Mouse (Mus musculus) regulatory T cell (primary cell): Measurements from ENCODE around the gene Foxo1.

Experiments used
- in situ Hi-C: fragments of 300-600 bp; cut with MboI, MseI; formaldehyde crosslinking; loops from one replicate; pipeline ENCODE4 v1.15.1; 2025; ENCODE audit warnings: high pct_unique_total_duplicates

The Foxo1 gene

DNA sequence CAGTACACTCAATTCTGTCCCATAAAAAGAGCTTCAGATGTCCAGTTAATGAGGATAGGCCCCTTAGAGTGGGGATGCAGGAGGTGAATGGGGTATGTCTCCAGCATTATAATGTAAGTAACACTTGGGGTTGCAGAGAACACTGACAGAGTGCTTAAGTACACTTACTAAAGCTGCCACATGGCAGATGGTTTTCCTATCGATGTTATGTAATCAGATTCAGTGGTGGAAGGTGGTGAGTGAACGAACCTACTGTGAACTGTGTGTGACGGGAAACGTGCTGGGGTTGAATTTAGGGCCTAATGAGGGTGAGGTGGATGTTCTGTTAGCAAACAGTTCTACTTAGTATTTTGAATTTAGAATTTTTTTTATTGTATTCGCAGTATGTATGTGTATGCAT is 35.2 kb downstream of the Foxo1 start:
- in situ Hi-C loops = no loop called here

DNA sequence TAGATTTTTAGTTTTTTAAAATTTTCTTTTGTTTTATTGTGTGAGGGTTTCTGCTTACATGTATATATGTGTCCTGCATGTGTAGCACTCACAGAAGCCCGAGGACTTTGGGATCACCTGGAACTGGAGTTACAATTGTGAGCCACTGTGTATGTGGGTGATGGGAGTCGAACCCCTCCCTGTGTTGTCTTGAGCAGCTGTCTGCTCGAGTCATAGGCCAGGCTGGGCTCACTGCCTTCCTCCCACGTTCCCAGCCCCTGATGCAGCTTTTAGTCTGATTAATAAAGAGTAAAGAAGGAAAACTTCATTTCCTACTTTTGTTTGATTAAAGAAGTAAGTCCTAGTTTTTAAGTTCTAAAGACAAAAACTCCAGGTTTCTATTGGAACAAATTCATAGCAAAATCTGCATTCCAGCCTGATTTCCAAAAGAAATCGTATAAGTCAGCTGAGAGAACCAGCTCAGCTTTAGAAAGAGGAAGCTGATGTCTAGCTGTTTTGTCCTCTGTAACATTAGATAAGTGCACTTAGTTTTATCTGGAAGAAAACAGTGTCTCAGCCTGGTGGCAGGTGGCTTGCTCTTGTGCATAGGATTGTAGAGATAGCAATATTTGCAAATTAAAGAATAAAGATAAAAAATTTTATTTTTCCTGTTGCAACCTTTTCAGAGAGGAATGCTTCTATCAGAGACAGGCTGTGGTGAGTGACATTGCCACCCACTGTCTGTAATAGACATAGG is 40.6 kb downstream of the Foxo1 start:
- in situ Hi-C loops = no loop called here

- in situ Hi-C loops = no loop called here
These were observed 52.6 kb downstream of the Foxo1 start for GRCm38 (mm10) chr3:52320516-52321270.

- in situ Hi-C loops = no loop called here
These were observed 54.6 kb downstream of the Foxo1 start for GRCm38 (mm10) chr3:52322401-52323385.

DNA sequence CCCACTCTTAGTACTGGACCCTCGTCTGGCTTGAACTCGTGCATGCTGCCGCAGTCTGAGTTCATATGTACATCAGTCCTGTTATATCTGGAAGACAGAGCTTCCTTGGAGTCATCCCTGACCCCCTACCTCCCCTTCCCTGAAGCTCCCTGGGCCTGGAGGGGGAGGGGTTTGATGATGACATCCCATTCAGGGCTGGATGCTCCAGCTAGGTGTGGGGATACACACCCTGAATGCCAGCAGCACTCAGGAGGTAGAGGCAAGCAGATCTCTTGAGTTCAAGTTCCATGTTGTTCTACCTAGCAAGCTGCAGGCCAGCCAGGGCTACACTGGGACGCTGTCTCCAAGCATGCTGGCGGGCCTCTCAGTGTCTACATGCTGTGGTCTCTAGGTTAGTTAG is 56.9 kb downstream of the Foxo1 start:
- in situ Hi-C loops = no loop called here

DNA sequence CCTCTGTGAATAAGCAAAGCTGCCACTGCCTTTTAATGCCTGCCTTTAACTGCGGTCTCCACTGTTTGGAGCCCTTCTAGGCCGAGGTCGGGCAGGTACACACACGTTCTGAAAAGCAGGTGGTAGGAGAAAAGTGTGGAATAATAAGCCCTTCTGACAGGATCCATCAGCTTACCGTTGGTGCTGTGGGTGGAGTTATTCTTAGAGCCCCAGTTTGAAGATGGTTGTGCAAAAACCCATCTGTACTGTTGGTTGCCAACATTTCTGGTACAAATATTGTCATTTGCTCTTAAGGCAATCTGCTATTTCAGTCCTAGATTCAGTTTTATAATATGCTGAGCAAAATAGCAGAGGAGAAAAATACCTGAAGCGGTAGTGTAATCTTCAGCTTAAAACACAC is 58.6 kb downstream of the Foxo1 start:
- in situ Hi-C loops = no loop called here

DNA sequence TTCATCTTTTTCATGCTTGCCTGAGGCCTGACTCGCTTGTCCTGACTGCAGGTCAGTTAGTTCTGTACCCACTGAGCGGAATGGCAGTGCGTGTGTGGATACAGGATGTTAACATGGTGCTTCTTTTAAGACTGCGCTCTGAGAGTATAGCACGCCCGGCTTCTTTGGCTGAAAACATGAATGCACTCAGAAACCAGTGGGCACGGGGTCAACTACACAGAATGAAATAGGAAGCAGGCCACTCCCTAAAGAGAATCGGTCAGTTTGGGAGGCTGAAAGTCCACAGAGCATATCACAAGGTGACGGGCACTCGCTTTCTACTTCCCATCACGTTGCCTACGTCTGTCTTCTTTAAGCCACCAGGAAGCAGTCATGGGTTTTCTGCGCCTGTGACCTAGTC is 59.0 kb downstream of the Foxo1 start:
- in situ Hi-C loops = no loop called here

- in situ Hi-C loops = no loop called here
These were observed 63.6 kb downstream of the Foxo1 start for GRCm38 (mm10) chr3:52331709-52332108.

DNA sequence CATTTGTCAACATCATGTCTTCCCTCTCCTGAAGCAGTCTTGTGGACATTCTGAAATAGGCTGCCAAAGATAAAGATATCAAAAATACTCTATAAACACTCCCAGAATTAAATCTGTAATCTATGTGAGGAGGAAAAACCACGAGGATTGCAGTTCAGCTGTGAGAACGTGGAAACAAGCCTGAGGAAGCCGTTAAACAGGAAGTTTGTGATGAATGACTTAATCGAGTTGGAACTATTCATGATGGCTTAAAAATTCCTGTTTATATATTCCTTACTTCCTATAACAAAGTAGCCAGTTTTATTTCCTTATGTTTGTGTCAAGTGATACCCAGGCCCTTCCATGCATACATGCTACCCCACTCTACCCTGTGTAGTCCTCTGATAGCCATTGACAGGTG is 70.6 kb downstream of the Foxo1 start:
- in situ Hi-C loops = no loop called here

GRCm38 (mm10) chr3:52340336-52341034 is 72.3 kb downstream of the Foxo1 start:
- in situ Hi-C loops = no loop called here

GRCm38 (mm10) chr3:52342226-52342625 is 74.1 kb downstream of the Foxo1 start:
- in situ Hi-C loops = no loop called here

DNA sequence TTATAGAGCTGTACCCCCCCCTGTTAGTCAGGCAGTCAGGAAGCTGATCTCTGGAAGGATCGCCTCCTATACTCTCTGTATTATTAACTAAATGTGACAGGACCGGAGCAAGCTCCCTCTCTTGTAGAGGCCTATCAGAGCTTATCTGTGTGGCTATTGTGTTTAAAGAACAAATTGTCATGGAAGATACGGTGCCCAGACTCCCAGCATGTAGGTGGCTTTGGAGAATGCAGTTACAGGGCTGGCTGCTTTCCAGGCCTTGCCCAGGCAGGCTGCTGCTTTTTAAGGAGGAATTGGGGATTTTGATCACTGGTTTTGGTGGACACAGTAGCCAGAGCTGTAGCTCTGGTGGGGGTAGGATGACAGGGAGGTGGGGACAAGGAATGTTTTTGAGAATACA is 74.7 kb downstream of the Foxo1 start:
- in situ Hi-C loops = no loop called here

DNA sequence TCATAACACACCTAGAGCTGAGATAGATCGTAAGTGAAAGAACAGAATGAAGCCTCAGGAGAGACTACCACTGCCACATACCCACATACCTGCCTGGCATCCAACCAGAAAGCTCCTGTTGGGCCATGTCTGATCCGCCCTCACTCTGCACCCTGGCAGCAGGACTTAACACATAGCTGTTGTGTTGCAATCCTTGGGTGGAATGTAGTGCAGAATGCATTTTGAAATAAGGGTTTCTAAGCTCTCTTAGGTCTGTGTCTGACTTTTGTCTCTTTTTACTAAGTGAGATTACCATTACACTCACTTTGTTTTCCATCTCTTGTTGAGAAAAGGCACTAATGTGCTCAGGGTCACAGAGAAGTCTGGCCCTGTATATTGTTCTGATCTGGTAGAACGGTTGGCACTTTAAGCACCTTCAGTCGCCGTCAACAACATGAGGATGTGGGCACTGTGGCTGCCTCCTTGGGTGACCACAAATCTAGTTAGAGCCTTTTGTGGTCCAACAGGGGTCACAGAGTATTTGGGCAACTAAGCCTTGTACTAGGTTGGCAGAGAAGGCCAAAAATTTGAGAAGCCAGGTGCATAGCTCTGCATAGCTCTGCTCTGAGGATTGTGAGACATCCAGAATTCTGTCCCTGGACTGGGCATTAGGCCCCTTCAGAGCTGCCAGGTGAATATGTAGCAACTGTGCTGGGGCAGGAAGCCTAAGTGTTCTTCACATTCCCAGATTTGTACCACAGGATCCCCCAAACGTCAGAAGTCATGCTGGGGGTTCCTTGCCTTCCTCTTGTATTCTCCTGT is 75.3 kb downstream of the Foxo1 start:
- in situ Hi-C loops = no loop called here

DNA sequence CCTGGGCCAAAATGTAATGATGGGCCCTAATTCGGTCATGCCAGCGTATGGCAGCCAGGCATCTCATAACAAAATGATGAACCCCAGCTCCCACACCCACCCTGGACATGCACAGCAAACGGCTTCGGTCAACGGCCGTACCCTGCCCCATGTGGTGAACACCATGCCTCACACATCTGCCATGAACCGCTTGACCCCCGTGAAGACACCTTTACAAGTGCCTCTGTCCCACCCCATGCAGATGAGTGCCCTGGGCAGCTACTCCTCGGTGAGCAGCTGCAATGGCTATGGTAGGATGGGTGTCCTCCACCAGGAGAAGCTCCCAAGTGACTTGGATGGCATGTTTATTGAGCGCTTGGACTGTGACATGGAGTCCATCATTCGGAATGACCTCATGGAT is 77.7 kb downstream of the Foxo1 start:
- in situ Hi-C loops = no loop called here

DNA sequence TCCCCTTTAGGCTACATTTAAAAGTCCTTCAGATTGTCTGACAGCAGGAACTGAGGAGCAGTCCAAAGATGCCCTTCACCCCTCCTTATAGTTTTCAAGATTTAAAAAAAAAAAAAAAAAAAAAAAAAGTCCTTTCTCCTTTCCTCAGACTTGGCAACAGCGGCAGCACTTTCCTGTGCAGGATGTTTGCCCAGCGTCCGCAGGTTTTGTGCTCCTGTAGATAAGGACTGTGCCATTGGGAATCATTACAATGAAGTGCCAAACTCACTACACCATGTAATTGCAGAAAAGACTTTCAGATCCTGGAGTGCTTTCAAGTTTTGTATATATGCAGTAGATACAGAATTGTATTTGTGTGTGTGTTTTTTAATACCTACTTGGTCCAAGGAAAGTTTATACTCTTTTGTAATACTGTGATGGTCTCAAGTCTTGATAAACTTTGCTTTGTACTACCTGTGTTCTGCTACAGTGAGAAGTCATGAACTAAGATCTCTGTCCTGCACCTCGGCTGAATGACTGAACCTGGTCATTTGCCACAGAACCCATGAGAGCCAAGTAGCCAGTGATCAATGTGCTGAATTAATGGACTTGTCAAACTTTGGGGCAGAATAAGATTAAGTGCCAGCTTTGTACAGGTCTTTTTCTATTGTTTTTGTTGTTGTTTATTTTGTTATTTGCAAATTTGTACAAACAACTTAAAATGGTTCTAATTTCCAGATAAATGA is 79.0 kb downstream of the Foxo1 start:
- in situ Hi-C loops = no loop called here

GRCm38 (mm10) chr3:52347980-52348622 is 80.0 kb downstream of the Foxo1 start:
- in situ Hi-C loops = no loop called here

DNA sequence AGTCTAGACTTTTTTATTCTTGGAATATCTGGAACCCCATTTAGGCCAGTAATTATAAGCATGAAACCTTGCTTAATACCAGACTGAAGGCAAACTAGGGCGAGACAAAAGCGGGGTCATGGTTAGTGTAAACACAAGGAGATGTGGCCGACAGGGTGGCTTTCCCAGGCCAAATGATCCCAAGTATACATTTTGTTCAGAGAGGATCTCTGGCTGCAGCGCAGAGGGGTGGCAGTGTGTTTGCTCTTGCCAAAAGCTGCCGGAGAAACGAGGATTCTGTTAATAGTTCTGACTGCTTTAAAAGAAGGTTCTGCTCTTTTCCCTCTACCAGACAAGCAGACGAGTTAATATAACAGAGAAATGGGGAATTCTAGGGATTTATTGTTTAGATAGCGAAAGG is 82.5 kb downstream of the Foxo1 start:
- in situ Hi-C loops = loop anchor here (10.0 kb wide), 1 partner anchor 1104 kb away; no protein-coding TSS in a partner anchor

- in situ Hi-C loops = loop anchor here (10.0 kb wide), 1 partner anchor 1103 kb away; no protein-coding TSS in a partner anchor
These were observed 83.8 kb downstream of the Foxo1 start for GRCm38 (mm10) chr3:52351901-52352300.

DNA sequence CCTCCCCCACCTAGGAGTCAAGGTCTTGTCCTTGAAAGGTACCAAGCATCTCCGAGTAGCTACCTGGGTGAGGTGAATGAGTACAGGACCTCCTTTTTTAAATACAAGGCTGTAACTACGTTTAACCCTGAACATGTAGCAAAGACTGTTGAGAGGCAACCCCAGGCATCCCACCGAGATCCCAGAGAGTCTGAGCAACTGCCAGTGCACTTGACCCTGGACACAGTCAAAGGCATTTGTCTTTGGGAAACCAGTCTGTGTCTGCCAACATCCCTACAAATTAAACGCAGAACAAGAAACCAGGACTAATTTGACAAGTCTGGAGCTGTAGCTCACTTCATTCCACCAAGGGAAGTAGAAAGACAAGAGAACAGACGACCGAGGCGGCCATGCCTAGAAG is 86.1 kb downstream of the Foxo1 start:
- in situ Hi-C loops = loop anchor here (10.0 kb wide), 1 partner anchor 1101 kb away; no protein-coding TSS in a partner anchor
